Mouse (Mus musculus): ENCODE results near the gene Spag5. TPM values are rescaled to one million over a fixed set of nuclear protein-coding genes. Genes with fewer than 3 reads are reported as not detected.

Spag5 gene
- 6.4 and 8.2 TPM in 2 replicates for polyA plus RNA-seq (2015; fragmentation: Nextera tagmentation; extraction: Ambion mirVana)

GRCm38 (mm10) chr11:78301357-78302084 is at the start of gene Spag5:
Gene Spag5, plus strand, starts transcription at chr11:78301529.

DNA sequence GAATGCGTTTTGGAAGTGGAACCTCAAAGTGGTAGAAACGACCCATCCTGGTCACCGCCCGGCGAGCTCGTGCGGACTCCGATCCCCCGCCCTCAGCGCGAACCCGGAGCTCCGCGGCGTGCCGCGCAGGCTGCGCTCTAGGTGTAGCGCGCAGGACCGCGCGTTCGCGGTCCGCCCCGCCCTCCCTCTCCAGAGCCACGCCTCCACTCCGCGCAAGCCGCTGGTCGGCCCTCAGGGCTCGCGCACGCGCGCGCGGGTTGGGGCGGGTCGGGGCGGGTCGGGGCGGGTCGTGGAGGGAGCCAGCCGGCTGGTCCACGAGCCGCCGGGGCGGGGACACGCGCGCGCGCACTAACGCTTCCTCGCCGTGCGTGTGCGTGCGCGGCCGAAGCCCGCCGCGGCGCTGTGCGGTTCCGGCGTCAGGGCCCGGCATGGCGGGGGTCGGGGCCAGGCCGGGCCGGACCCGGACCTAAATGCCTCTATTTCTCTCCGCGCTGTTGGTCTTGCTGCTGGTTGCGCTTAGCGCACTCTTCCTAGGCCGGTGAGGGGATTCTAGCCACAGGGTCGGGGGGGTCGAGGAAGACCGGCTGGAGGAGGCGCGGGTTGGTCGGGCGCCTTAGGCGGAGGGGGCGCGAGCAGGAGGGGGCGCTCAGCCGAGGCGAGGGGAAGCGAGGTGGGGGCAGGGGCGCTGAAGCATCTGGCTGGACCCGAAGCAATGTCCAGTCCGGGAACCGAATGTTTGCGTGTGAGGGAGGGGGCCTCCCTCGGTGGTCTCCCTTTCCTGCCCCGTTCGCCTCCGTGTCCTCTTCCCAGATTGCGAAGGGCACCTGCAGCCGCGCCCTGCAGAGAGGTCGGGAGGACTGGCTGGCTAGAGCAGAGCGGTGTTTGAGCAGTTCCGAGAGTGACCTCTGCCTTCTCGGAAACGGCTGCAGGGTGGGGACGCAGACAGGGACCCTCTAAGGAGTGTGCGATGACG is 39.7 kb upstream of the Spag5 start, which contains the start of gene 2610507B11Rik:
2610507B11Rik (plus strand) TSS at position 373 of the 973 bp plus-strand sequence.

DNA sequence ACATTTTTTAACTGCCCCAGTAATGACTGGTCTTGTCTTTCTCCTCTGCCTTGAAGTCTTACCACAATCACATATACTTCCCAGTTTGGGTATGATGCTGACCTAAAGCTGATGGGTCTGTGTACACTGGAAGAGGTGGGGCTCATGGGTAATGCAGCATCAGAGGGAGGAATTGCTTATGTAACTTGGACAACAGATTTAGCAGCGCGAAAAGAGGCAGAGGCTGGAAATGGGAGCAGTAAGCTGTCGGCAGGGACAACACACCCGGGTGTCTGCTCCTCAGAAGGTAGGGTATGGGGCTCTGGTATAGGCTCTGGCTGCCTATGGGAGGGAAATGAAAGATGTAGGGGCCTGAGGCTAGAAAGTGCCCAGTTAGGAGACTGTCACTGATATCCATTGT is 10.7 kb upstream of the Spag5 start, which contains the start of gene BC030499:
BC030499 (plus strand) TSS at position 188 of the 400 bp plus-strand sequence.

GRCm38 (mm10) chr11:78322860-78323259 is 21.5 kb downstream of the Spag5 start, which contains the start of gene Aldoc:
Gene Aldoc, plus strand, starts transcription at chr11:78322968.

GRCm38 (mm10) chr11:78327634-78328511 is 26.5 kb downstream of the Spag5 start, which contains the start of gene Pigs:
Gene Pigs, plus strand, starts transcription at chr11:78328415.

DNA sequence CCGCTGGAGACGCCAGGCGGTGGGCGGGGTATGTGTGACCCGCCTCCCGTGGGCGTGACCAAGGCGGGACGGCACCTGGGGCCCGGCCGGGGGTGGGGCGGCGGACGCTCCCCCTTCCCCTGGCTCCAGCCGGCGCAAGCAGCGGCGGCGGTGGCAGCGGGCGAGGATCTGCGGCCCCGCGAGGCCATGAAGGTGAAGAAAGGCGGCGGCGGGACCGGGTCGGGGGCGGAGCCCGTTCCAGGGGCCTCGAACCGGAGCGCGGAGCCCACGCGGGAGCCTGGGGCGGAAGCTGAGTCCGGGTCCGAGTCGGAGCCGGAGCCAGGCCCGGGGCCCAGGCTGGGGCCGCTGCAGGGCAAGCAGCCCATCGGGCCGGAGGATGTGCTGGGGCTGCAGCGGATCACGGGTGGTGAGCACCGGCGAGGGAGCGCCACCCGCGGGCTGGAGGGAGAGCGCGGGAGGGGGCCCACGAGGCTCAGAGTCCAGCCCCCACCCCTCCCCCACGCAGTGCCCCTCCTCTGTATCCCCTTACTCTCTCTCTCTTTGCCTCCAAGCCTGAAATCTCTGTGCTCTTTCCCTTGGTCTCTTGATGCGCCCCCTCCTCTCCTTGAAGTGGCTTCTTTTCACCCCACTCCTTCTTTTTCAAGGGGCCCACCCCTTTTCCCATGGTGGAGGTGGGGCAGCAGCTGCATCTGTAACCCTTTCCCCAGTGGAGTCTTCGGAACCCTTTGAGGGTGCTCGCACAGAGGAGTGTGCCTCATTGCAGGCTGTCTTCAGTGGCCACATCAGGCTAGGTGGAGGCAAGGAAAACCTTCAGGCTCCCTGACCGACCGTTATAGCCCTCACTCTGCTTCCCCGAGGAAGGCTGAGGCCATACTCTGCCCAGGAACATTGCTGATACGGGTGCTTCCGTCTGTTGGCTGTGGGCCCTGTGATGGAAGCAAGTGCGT is 42.3 kb downstream of the Spag5 start, which contains the start of gene Unc119:
Unc119 (plus strand) TSS at position 102 of the 947 bp plus-strand sequence.

Other genes with a start within 250 kb of the Spag5 start
- 18.5 and 31.0 TPM in 2 replicates for gene Eral1, start 221.1 kb upstream of the Spag5 start, polyA plus RNA-seq (2015; fragmentation: Nextera tagmentation; extraction: Ambion mirVana)
- 7.7 and 11.3 TPM in 2 replicates for gene Fam222b, start 206.9 kb upstream of the Spag5 start, polyA plus RNA-seq (2015; fragmentation: Nextera tagmentation; extraction: Ambion mirVana)
- gene Traf4, start 135.9 kb upstream of the Spag5 start, polyA plus RNA-seq (2015; fragmentation: Nextera tagmentation; extraction: Ambion mirVana) = 26.5 and 29.7 TPM in 2 replicates
- 12.4 and 15.0 TPM in 2 replicates for gene Nek8, start 124.9 kb upstream of the Spag5 start, polyA plus RNA-seq (2015; fragmentation: Nextera tagmentation; extraction: Ambion mirVana)
- 43.8 and 59.8 TPM in 2 replicates for gene Tlcd1, start 124.8 kb upstream of the Spag5 start, polyA plus RNA-seq (2015; fragmentation: Nextera tagmentation; extraction: Ambion mirVana)
- gene Rpl23a, start 117.9 kb upstream of the Spag5 start, polyA plus RNA-seq (2015; fragmentation: Nextera tagmentation; extraction: Ambion mirVana) = 1,480 and 1,753 TPM in 2 replicates
- gene Rab34, start 113.1 kb upstream of the Spag5 start, polyA plus RNA-seq (2015; fragmentation: Nextera tagmentation; extraction: Ambion mirVana) = 133 and 149 TPM in 2 replicates
- 6.5 and 7.8 TPM in 2 replicates for gene Proca1, start 108.1 kb upstream of the Spag5 start, polyA plus RNA-seq (2015; fragmentation: Nextera tagmentation; extraction: Ambion mirVana)
- 161 and 193 TPM in 2 replicates for gene Sdf2, start 55.8 kb upstream of the Spag5 start, polyA plus RNA-seq (2015; fragmentation: Nextera tagmentation; extraction: Ambion mirVana)
- 12.5 and 14.4 TPM in 2 replicates for gene Supt6, start 55.5 kb upstream of the Spag5 start, polyA plus RNA-seq (2015; fragmentation: Nextera tagmentation; extraction: Ambion mirVana)
- gene 2610507B11Rik, start 39.8 kb upstream of the Spag5 start, polyA plus RNA-seq (2015; fragmentation: Nextera tagmentation; extraction: Ambion mirVana) = 39.8 and 70.6 TPM in 2 replicates
- gene BC030499, start 10.7 kb upstream of the Spag5 start, polyA plus RNA-seq (2015; fragmentation: Nextera tagmentation; extraction: Ambion mirVana) = 0.21 TPM in 1 of 2 replicates, not detected in the other
- gene Aldoc, start 21.4 kb downstream of the Spag5 start, polyA plus RNA-seq (2015; fragmentation: Nextera tagmentation; extraction: Ambion mirVana) = 13.7 and 19.6 TPM in 2 replicates
- 50.8 and 80.0 TPM in 2 replicates for gene Pigs, start 26.9 kb downstream of the Spag5 start, polyA plus RNA-seq (2015; fragmentation: Nextera tagmentation; extraction: Ambion mirVana)
- gene Unc119, start 42.0 kb downstream of the Spag5 start, polyA plus RNA-seq (2015; fragmentation: Nextera tagmentation; extraction: Ambion mirVana) = 82.0 and 100 TPM in 2 replicates
- 0.06 TPM in 1 of 2 replicates, not detected in the other for gene Foxn1, start 85.0 kb downstream of the Spag5 start, polyA plus RNA-seq (2015; fragmentation: Nextera tagmentation; extraction: Ambion mirVana)
- 0.11 and 0.21 TPM in 2 replicates for gene Slc13a2, start 120.7 kb downstream of the Spag5 start, polyA plus RNA-seq (2015; fragmentation: Nextera tagmentation; extraction: Ambion mirVana)
- 13.1 and 25.8 TPM in 2 replicates for gene Slc46a1, start 164.2 kb downstream of the Spag5 start, polyA plus RNA-seq (2015; fragmentation: Nextera tagmentation; extraction: Ambion mirVana)
- 5.0 and 7.8 TPM in 2 replicates for gene Sarm1, start 196.2 kb downstream of the Spag5 start, polyA plus RNA-seq (2015; fragmentation: Nextera tagmentation; extraction: Ambion mirVana)
- 41.1 and 59.4 TPM in 2 replicates for gene Vtn, start 197.6 kb downstream of the Spag5 start, polyA plus RNA-seq (2015; fragmentation: Nextera tagmentation; extraction: Ambion mirVana)
- not detected in 2 replicates for gene Sebox, start 201.9 kb downstream of the Spag5 start, polyA plus RNA-seq (2015; fragmentation: Nextera tagmentation; extraction: Ambion mirVana)
- gene Tmem199, start 210.6 kb downstream of the Spag5 start, polyA plus RNA-seq (2015; fragmentation: Nextera tagmentation; extraction: Ambion mirVana) = 49.5 and 55.2 TPM in 2 replicates
- 122 and 191 TPM in 2 replicates for gene Poldip2, start 210.7 kb downstream of the Spag5 start, polyA plus RNA-seq (2015; fragmentation: Nextera tagmentation; extraction: Ambion mirVana)
- 33.2 and 38.8 TPM in 2 replicates for gene Tnfaip1, start 234.8 kb downstream of the Spag5 start, polyA plus RNA-seq (2015; fragmentation: Nextera tagmentation; extraction: Ambion mirVana)
- 193 and 207 TPM in 2 replicates for gene Ift20, start 234.8 kb downstream of the Spag5 start, polyA plus RNA-seq (2015; fragmentation: Nextera tagmentation; extraction: Ambion mirVana)
- 34.3 and 47.6 TPM in 2 replicates for gene Tmem97, start 249.2 kb downstream of the Spag5 start, polyA plus RNA-seq (2015; fragmentation: Nextera tagmentation; extraction: Ambion mirVana)